ENCODE assay signal across 10 mouse cellular contexts in the genomic region with DNA sequence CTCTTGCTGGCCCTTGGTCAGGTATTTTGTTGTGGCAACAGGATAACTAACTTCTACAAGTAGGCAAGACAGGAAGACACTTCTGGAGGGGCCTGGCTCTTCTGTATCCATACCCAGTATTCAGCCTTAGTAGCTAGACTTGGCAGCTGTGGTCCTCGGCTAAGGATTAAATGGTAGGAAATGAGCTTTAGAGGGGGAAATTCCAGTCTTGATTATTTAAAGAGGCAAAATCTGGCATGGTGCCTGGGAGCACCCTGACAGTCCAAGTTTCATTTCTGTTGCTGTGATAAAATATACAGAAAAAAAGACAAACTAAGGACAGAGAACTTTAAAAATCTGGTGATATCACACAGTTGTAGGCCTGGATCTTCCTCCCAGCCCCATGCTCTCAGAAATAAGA. TPM values are rescaled to one million over a fixed set of nuclear protein-coding genes. Genes with fewer than 3 reads are reported as not detected.
DNase-seq lines count a peak whose midpoint lies in the region; ATAC-seq and TF ChIP-seq lines count a peak whose summit lies in the region.
"Had no signal": no experiment of that assay in that cellular context is flagged by ENCODE, and none has a peak within 500 bp of the region (broad histone marks: within the 10 kb centered on the region; RNA-seq: fewer than 3 reads in every experiment).

No protein-coding gene starts in this region.

- ATAC-seq in limb, embryonic 14.5 days (ENCODE audit: low FRiP score, low read depth): no peak
- ATAC-seq in intestine, embryonic 16.5 days: no peak
- no peak for ATAC-seq in erythroblast, adult 5-6 weeks (replicated peaks; ENCODE audit: low FRiP score, poor library complexity, severe bottlenecking)
- ATAC-seq in megakaryocyte, adult 5-6 weeks (ENCODE audit: poor library complexity, severe bottlenecking): no peak

- H3K4me3 ChIP-seq in limb, embryonic 14.5 days (replicated peaks; ENCODE audit: low read length): no peak overlapping the region
- H3K4me3 ChIP-seq in limb, embryonic 10.5 days: no peak overlapping the region
- no peak overlapping the region for H3K4me3 ChIP-seq in intestine, embryonic 16.5 days (ENCODE audit: low read length)
- H3K4me3 ChIP-seq: limb, embryonic 15.5 days; neural tube, embryonic 12.5 days had no signal

- WGBS in limb, embryonic 14.5 days: 35% methylated on average over 1 of the region's 1 CpGs
- WGBS in limb, embryonic 10.5 days: 88% methylated on average over 1 of the region's 1 CpGs
- WGBS in intestine, embryonic 16.5 days: 42% methylated on average over 1 of the region's 1 CpGs

- DNase-seq in adrenal gland, postnatal 36 days: peak; percentile 36 to 61
- no peak for DNase-seq in adrenal gland, postnatal 14 days
- DNase-seq in limb, embryonic 14.5 days (ENCODE audit: low spot score): peak; percentile 58
- DNase-seq in limb, embryonic 10.5 days (ENCODE audit: low spot score): no peak
- DNase-seq in lung, postnatal 4 days: peak; percentile 68 to 75

- no peak overlapping the region for H3K27ac ChIP-seq in limb, embryonic 14.5 days (replicated peaks; ENCODE audit: low read depth, low read length)
- no peak overlapping the region for H3K27ac ChIP-seq in limb, embryonic 10.5 days
- peak overlapping the region; percentile 21; the same call in 1 of the 2 replicates for H3K27ac ChIP-seq in intestine, embryonic 16.5 days (ENCODE audit: low read length)
- H3K27ac ChIP-seq: limb, embryonic 15.5 days; neural tube, embryonic 12.5 days had no signal

- no peaks in the 10 kb centered on the region for H3K9me3 ChIP-seq in limb, embryonic 14.5 days (ENCODE audit: control insufficient read depth, low read length)
- no peaks in the 10 kb centered on the region for H3K9me3 ChIP-seq in limb, embryonic 10.5 days (replicated peaks)
- no peaks in the 10 kb centered on the region for H3K9me3 ChIP-seq in intestine, embryonic 16.5 days (ENCODE audit: control insufficient read depth, low read length)
- H3K9me3 ChIP-seq: limb, embryonic 15.5 days; neural tube, embryonic 12.5 days had no signal

- no peak for TF ChIP-seq POLR2A in limb, embryonic 14.5 days (IDR thresholded peaks at IDR 0.05; ENCODE audit: borderline replicate concordance, extremely low read depth, insufficient read depth, insufficient read length)

- no peak overlapping the region for H3K4me2 ChIP-seq in limb, embryonic 14.5 days (replicated peaks; ENCODE audit: low read depth, low read length, severe bottlenecking)
- H3K4me2 ChIP-seq in intestine, embryonic 16.5 days (ENCODE audit: low read depth, low read length): no peak overlapping the region
- H3K4me2 ChIP-seq: limb, embryonic 15.5 days; neural tube, embryonic 12.5 days had no signal

- no peaks in the 10 kb centered on the region for H3K36me3 ChIP-seq in limb, embryonic 14.5 days (ENCODE audit: control insufficient read depth, insufficient read depth, low read length)
- H3K36me3 ChIP-seq in limb, embryonic 10.5 days: no peaks in the 10 kb centered on the region
- no peaks in the 10 kb centered on the region for H3K36me3 ChIP-seq in intestine, embryonic 16.5 days (ENCODE audit: control insufficient read depth, insufficient read depth, low read length)
- H3K36me3 ChIP-seq: limb, embryonic 15.5 days; neural tube, embryonic 12.5 days had no signal

- no peak overlapping the region for H3K9ac ChIP-seq in limb, embryonic 14.5 days (ENCODE audit: low read depth, low read length, severe bottlenecking)
- no peak overlapping the region for H3K9ac ChIP-seq in intestine, embryonic 16.5 days (ENCODE audit: low read depth, low read length)
- H3K9ac ChIP-seq: limb, embryonic 15.5 days; neural tube, embryonic 12.5 days had no signal

- no peaks in the 10 kb centered on the region for H3K27me3 ChIP-seq in limb, embryonic 14.5 days (ENCODE audit: control insufficient read depth, insufficient read depth, low read length)
- H3K27me3 ChIP-seq in limb, embryonic 10.5 days (ENCODE audit: low read depth, poor library complexity, severe bottlenecking): no peaks in the 10 kb centered on the region
- H3K27me3 ChIP-seq in intestine, embryonic 16.5 days (replicated peaks; ENCODE audit: control insufficient read depth, insufficient read depth, low read length): no peaks in the 10 kb centered on the region
- H3K27me3 ChIP-seq: limb, embryonic 15.5 days; neural tube, embryonic 12.5 days had no signal

- no peaks in the 10 kb centered on the region for H3K4me1 ChIP-seq in limb, embryonic 14.5 days (ENCODE audit: control insufficient read depth, insufficient read depth, low read length)
- H3K4me1 ChIP-seq in limb, embryonic 10.5 days: peaks cover 4% of the 10 kb centered on the region
- H3K4me1 ChIP-seq in intestine, embryonic 16.5 days (ENCODE audit: control insufficient read depth, insufficient read depth, low read length): 0 out of 2 replicates have a peak, but pooled peaks cover 3% of the 10 kb centered on the region
- H3K4me1 ChIP-seq: neural tube, embryonic 12.5 days had no signal

RNA-seq across cellular contexts. Expression of gene Trim56, which starts 20.0 kb away (rescaled TPM):
- total RNA-seq in adrenal gland, postnatal 36 days (2021): 10 to 100 TPM; 40.9 to 44.8 TPM
- total RNA-seq in adrenal gland, postnatal 14 days (2021): 38.1 and 39.8 TPM in 2 replicates
- polyA plus RNA-seq in limb, embryonic 14.5 days (2012; rRNA removed): 3.1 and 4.0 TPM in 2 replicates
- polyA plus RNA-seq in limb, embryonic 14.5 days (2014; fragmentation: Nextera tagmentation; extraction: Ambion mirVana): 9.1 and 9.5 TPM in 2 replicates
- polyA plus RNA-seq in limb, embryonic 10.5 days (2016; fragmentation: Nextera tagmentation; extraction: Ambion mirVana): 5.6 and 7.0 TPM in 2 replicates
- polyA plus RNA-seq in intestine, embryonic 16.5 days (2015; fragmentation: Nextera tagmentation; extraction: Ambion mirVana): 5.5 and 6.5 TPM in 2 replicates
- total RNA-seq in erythroblast, adult 5-6 weeks (2015; ENCODE audit: low replicate concordance): 128 and 178 TPM in 2 replicates
- 253 and 303 TPM in 2 replicates for total RNA-seq in erythroblast, adult 5-6 weeks (2017; ENCODE audit: low replicate concordance)
- 12.4 and 13.5 TPM in 2 replicates for total RNA-seq in megakaryocyte, adult 5-6 weeks (2015)
- 28.7 and 32.4 TPM in 2 replicates for total RNA-seq in megakaryocyte, adult 5-6 weeks (2017)

RNA-seq across cellular contexts. Expression of gene Serpine1, which starts 24.0 kb away (rescaled TPM):
- total RNA-seq in adrenal gland, postnatal 36 days (2021): 10 to 100 TPM in 1 of 2 experiments, 1 to 10 TPM in 1; 3.5 to 11.2 TPM
- total RNA-seq in adrenal gland, postnatal 14 days (2021): 2.0 and 2.6 TPM in 2 replicates
- polyA plus RNA-seq in limb, embryonic 14.5 days (2012; rRNA removed): 3.9 and 4.5 TPM in 2 replicates
- 0.40 and 0.48 TPM in 2 replicates for polyA plus RNA-seq in limb, embryonic 14.5 days (2014; fragmentation: Nextera tagmentation; extraction: Ambion mirVana)
- polyA plus RNA-seq in limb, embryonic 10.5 days (2016; fragmentation: Nextera tagmentation; extraction: Ambion mirVana): 0.36 and 0.39 TPM in 2 replicates
- 0.24 and 0.29 TPM in 2 replicates for polyA plus RNA-seq in intestine, embryonic 16.5 days (2015; fragmentation: Nextera tagmentation; extraction: Ambion mirVana)
- 0.21 TPM in 1 of 2 replicates, not detected in the other for total RNA-seq in erythroblast, adult 5-6 weeks (2015; ENCODE audit: low replicate concordance)
- 0.84 TPM in 1 of 2 replicates, not detected in the other for total RNA-seq in erythroblast, adult 5-6 weeks (2017; ENCODE audit: low replicate concordance)
- not detected in 2 replicates for total RNA-seq in megakaryocyte, adult 5-6 weeks (2015)
- not detected in 2 replicates for total RNA-seq in megakaryocyte, adult 5-6 weeks (2017)

RNA-seq across cellular contexts. Expression of gene Ap1s1, which starts 50.1 kb away (rescaled TPM):
- total RNA-seq in adrenal gland, postnatal 36 days (2021): 10 to 100 TPM; 91.3 to 93.7 TPM
- total RNA-seq in adrenal gland, postnatal 14 days (2021): 88.6 and 92.6 TPM in 2 replicates
- 98.3 and 112 TPM in 2 replicates for polyA plus RNA-seq in limb, embryonic 14.5 days (2012; rRNA removed)
- 144 and 146 TPM in 2 replicates for polyA plus RNA-seq in limb, embryonic 14.5 days (2014; fragmentation: Nextera tagmentation; extraction: Ambion mirVana)
- 155 and 170 TPM in 2 replicates for polyA plus RNA-seq in limb, embryonic 10.5 days (2016; fragmentation: Nextera tagmentation; extraction: Ambion mirVana)
- 284 and 285 TPM in 2 replicates for polyA plus RNA-seq in intestine, embryonic 16.5 days (2015; fragmentation: Nextera tagmentation; extraction: Ambion mirVana)
- 2.3 and 3.5 TPM in 2 replicates for total RNA-seq in erythroblast, adult 5-6 weeks (2015; ENCODE audit: low replicate concordance)
- total RNA-seq in erythroblast, adult 5-6 weeks (2017; ENCODE audit: low replicate concordance): 5.2 and 10.3 TPM in 2 replicates
- 19.1 and 19.6 TPM in 2 replicates for total RNA-seq in megakaryocyte, adult 5-6 weeks (2015)
- total RNA-seq in megakaryocyte, adult 5-6 weeks (2017): 43.3 and 47.2 TPM in 2 replicates

RNA-seq across cellular contexts. Expression of gene Muc3, which starts 53.1 kb away (rescaled TPM):
- total RNA-seq in adrenal gland, postnatal 36 days (2021): not detected
- not detected in 2 replicates for total RNA-seq in adrenal gland, postnatal 14 days (2021)
- not detected in 2 replicates for polyA plus RNA-seq in limb, embryonic 14.5 days (2012; rRNA removed)
- polyA plus RNA-seq in limb, embryonic 14.5 days (2014; fragmentation: Nextera tagmentation; extraction: Ambion mirVana): not detected in 2 replicates
- not detected in 2 replicates for polyA plus RNA-seq in limb, embryonic 10.5 days (2016; fragmentation: Nextera tagmentation; extraction: Ambion mirVana)
- 5.6 and 6.1 TPM in 2 replicates for polyA plus RNA-seq in intestine, embryonic 16.5 days (2015; fragmentation: Nextera tagmentation; extraction: Ambion mirVana)
- total RNA-seq in erythroblast, adult 5-6 weeks (2015; ENCODE audit: low replicate concordance): not detected in 2 replicates
- total RNA-seq in erythroblast, adult 5-6 weeks (2017; ENCODE audit: low replicate concordance): not detected in 2 replicates
- total RNA-seq in megakaryocyte, adult 5-6 weeks (2015): not detected in 2 replicates
- not detected in 2 replicates for total RNA-seq in megakaryocyte, adult 5-6 weeks (2017)
- polyA plus RNA-seq: limb, embryonic 15.5 days; neural tube, embryonic 12.5 days had no signal

Comparison
In these comparisons a context has a peak if more than half of its experiments do, and no peak if none do; other contexts are left out.
1. DNase-seq: peak in adrenal gland, postnatal 36 days (2 of 2), limb, embryonic 14.5 days (single experiment) and lung, postnatal 4 days (2 of 2); none in adrenal gland, postnatal 14 days (single experiment) and limb, embryonic 10.5 days (single experiment).